Mouse (Mus musculus): ENCODE results near the gene Psmd6.

Gene Psmd6

GRCm38 (mm10) chr14:14063382-14063781, 57.4 kb downstream of the Psmd6 start:
- no peak for DNase-seq

DNA sequence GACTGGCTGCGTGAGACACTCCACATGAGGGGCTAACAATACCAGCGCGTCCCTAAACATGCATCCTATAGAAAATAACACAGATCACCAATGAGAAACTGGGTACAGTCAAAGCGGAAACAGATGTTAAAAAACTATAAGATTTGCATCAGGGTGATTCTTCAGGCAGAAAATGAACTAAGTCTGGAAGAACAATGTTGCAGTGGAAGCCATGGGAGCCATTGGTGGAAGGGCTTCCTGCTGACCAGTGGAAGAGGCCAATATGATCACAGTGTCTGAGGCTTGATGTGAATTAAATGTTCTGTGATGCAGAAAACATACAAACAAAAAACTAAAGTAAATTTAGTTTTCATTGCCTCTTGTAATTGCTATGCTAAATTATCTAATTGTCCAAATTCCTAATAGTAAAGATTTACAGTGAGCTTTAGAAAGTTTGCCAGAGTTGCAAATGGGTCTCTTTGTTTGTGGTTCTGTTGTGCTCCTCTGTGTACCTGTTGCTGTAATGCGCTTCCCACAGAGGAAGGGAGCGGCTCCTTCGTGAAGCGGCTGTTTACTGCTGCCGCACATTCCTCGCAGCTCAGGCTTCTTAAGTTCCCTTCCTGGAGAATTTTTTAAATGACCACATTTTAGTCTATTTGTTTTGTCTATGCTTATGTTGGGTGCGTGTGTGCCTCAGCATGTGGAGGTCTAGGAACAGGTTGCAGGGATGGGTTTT, 58.1 kb downstream of the Psmd6 start:
- no peak for DNase-seq

Measured in cerebellum, postnatal 14 days (tissue).